Mouse (Mus musculus): ENCODE measurements at regions not wholly inside any gene's neighbourhood (a gene's known extent, or its start where the extent isn't known, plus 50 kb on each side); places are given as distances from the start of the nearest gene placed in this dataset.

DNA sequence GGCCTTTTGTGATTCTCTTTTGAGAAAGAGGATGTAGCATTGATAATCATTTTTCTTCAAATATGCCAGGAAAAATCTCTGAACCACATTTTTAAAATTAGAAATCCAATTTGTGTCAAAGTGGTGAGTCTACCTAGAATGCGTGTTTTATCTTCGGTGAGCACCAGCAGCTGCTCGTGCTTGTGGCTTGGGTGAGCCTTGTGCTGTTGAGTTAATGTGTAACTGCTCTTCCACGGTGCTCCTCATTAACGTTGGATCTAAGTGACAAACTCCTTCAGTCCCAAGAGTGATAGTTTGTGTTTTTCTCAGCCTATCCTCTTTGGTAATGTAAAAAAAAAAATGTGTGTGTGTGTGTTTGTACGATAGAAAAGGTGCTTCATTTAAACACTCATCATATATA is 88.7 kb upstream of the Ccdc54 start:
- 60% methylated on average over 6 of the region's 6 CpGs for WGBS
- H3K4me3 ChIP-seq (replicated peaks): no peak overlapping the region
- H3K36me3 ChIP-seq: no peaks in the 10 kb centered on the region
- H3K9ac ChIP-seq: no peak overlapping the region
- ATAC-seq: peak; percentile 58; the same call in 1 of the 2 replicates
- H3K9me3 ChIP-seq: no peaks in the 10 kb centered on the region
- H3K27ac ChIP-seq: no peak overlapping the region
- H3K4me2 ChIP-seq (replicated peaks): no peak overlapping the region
- no peaks in the 10 kb centered on the region for H3K4me1 ChIP-seq (replicated peaks)
- no peaks in the 10 kb centered on the region for H3K27me3 ChIP-seq (replicated peaks)

DNA sequence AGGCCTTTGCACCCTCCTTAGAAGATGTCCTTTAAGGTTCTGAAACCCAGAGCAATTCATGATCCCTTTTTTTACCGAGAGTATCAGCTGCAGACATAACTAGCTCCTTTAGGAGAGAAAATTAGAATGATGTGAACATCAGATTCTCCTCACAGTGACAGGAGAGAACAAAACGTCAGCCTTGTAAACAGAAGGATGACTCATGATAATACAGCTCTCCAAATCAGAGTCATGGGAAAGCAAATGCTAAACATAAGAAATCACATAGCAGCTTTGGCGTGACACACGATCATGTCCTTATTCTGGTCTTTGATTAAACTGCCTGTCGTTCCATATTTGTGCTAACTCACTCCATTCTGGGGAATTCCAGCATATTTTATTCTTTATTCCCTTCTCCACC is 82.4 kb upstream of the Ccdc54 start:
- no peaks in the 10 kb centered on the region for H3K4me1 ChIP-seq (replicated peaks)
- no peaks in the 10 kb centered on the region for H3K9me3 ChIP-seq
- no peaks in the 10 kb centered on the region for H3K36me3 ChIP-seq
- ATAC-seq: no peak
- H3K27ac ChIP-seq: no peak overlapping the region
- no peak overlapping the region for H3K4me3 ChIP-seq (replicated peaks)
- H3K9ac ChIP-seq: no peak overlapping the region
- H3K27me3 ChIP-seq (replicated peaks): no peaks in the 10 kb centered on the region
- 62% methylated on average over 5 of the region's 5 CpGs for WGBS
- H3K4me2 ChIP-seq (replicated peaks): no peak overlapping the region

DNA sequence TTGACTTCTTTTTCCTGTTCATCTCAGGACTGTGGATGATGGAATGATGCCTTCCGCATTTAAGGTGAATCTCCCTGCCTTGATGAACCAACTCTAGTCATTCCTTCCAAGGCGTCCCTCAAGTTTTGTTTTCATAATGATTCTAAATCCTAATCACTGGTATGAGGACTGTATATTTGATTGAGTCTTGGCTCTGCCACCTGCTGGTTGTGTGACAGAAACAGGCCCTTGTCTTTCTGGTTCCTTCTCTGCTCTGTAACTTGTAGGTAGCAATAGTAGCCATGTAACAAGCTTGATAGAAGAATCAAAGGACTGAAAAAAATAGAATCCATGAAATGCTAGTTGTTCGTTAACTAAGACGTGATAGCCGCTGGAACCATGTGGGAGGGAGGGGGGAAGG is 81.8 kb upstream of the Ccdc54 start:
- Histone ChIP-seq H3K27me3 (replicated peaks) (no peaks in the 10 kb centered on the region), H3K9ac (no peak overlapping the region), H3K27ac (no peak overlapping the region), H3K4me3 (replicated peaks) (no peak overlapping the region), H3K4me2 (replicated peaks) (no peak overlapping the region), H3K4me1 (replicated peaks) (no peaks in the 10 kb centered on the region), H3K9me3 (no peaks in the 10 kb centered on the region), H3K36me3 (no peaks in the 10 kb centered on the region)
- WGBS: 69% methylated on average over 5 of the region's 5 CpGs
- ATAC-seq: no peak

DNA sequence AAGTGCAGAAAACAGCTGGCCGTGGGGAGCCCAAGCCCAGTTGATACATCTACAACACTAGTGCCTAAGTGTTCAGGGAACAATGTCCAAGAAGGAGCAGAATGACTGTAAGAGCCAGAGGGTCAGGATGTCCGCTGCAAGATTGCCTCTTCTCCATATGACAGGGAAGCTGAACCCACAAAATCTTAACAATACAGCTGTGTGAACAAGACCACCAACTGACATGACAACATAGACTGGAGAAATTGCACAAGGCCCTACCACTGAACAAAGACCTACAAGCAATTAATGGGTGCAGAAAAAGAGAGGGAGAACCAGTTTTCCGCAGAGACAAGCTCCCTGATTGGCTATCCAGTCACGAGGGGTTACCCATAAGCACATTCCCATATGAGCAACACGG is 80.2 kb upstream of the Ccdc54 start:
- H3K4me1 ChIP-seq (replicated peaks): no peaks in the 10 kb centered on the region
- no peaks in the 10 kb centered on the region for H3K27me3 ChIP-seq (replicated peaks)
- no peaks in the 10 kb centered on the region for H3K9me3 ChIP-seq
- H3K4me2 ChIP-seq (replicated peaks): no peak overlapping the region
- no peak overlapping the region for H3K27ac ChIP-seq
- H3K4me3 ChIP-seq (replicated peaks): no peak overlapping the region
- no peak overlapping the region for H3K9ac ChIP-seq
- ATAC-seq: no peak
- WGBS: 89% methylated on average over 5 of the region's 5 CpGs
- no peaks in the 10 kb centered on the region for H3K36me3 ChIP-seq

DNA sequence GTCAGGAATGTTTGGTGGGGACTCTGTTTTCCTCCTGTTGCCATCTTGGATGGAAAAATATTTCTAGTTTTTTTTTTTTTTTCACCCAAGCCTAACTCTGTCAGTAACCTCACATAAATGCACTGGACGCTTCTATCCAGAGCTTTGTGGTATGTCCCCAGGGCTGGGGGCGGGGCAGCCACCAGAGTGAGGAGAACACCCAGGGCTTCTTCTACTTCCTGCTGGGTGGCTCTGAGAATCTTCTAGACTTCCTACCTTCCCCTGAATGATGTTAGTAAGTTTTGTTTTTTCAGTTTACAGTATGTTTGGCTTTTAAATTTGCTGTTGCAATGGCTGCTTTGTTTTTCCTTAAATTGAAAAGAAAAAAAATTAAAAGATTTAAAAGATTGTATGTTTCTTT is 73.3 kb upstream of the Ccdc54 start:
- no peak overlapping the region for H3K9ac ChIP-seq
- H3K27ac ChIP-seq: no peak overlapping the region
- no peaks in the 10 kb centered on the region for H3K27me3 ChIP-seq (replicated peaks)
- WGBS: 55% methylated on average over 2 of the region's 2 CpGs
- H3K4me3 ChIP-seq (replicated peaks): no peak overlapping the region
- H3K36me3 ChIP-seq: no peaks in the 10 kb centered on the region
- H3K4me1 ChIP-seq (replicated peaks): no peaks in the 10 kb centered on the region
- no peak overlapping the region for H3K4me2 ChIP-seq (replicated peaks)
- ATAC-seq: no peak
- no peaks in the 10 kb centered on the region for H3K9me3 ChIP-seq
